Mouse (Mus musculus): Measurements from ENCODE around the gene Tldc1. TPM values are rescaled to one million over a fixed set of nuclear protein-coding genes. Genes with fewer than 3 reads are reported as not detected.
A peak's percentile ranks its signal among the peaks of the same experiment; 100 is the strongest.

Tldc1 gene
- polyA plus RNA-seq, 1 experiment from 2014 or later: 12.5 TPM

DNA sequence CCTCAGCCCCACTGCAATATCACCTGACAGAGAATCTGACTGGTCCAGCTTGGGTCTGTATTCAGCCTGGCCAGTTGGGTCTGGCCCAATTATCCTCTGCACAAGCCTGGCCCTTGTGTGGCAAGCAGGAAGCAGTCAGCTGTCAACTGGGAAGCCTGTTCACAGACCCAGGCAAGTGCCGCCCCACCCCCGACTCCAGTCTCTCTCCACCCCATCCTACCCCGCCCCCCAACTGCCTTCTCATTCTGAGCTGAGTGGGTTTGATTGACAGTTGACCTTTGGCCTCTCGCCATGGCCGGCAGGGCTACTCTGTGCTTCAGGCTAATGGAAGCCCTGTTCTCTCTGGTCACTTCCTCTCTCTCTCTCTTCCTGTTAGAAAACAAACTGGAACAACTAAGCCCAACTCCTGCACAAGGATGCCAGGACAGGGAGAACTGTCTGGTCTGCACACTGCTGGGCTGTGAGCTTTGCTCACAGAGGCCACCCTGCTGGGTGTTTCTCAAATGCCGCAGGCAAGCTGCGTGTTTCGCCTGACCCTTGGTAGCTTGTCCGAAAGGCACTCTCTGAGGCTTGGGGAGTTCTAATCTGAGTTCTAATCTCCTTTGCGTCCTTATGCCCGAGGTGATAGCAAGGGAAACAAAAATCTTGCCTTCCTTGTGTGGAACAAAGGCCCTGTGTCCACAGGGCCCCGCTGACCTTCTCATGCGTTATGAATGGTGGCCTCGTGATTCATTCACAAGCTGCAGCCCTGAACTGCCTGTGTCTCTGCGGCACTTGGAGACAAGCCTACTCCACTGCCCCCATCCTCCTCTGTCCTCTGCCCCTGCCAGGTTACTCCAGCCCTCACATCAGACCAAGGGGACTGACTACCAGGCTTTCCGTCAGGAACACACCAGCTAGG, 13.8 kb upstream of the Tldc1 start:
- Histone ChIP-seq H3K27me3 (ENCODE audit: control insufficient read depth, insufficient read depth, low read length) (0 out of 2 replicates have a peak, but pooled peaks cover 2% of the 10 kb centered on the region), H3K36me3 (ENCODE audit: control insufficient read depth, insufficient read depth) (no peaks in the 10 kb centered on the region), H3K9me3 (replicated peaks; ENCODE audit: control insufficient read depth, low read length) (no peaks in the 10 kb centered on the region), H3K27ac (ENCODE audit: low read length) (0 out of 2 replicates have a peak overlapping the region, but pooled peaks have one; percentile 16), H3K4me1 (ENCODE audit: control insufficient read depth, insufficient read depth, low read length) (peaks cover 5% of the 10 kb centered on the region; the same call in 1 of the 2 replicates), H3K9ac (ENCODE audit: low read length) (no peak overlapping the region), H3K4me3 (ENCODE audit: low read length) (no peak overlapping the region), H3K4me2 (ENCODE audit: low read depth, low read length) (no peak overlapping the region)
- no peak for ATAC-seq (replicated peaks; ENCODE audit: extremely low read depth, insufficient read depth, low FRiP score)
- WGBS: 39% methylated on average over 16 of the region's 16 CpGs

DNA sequence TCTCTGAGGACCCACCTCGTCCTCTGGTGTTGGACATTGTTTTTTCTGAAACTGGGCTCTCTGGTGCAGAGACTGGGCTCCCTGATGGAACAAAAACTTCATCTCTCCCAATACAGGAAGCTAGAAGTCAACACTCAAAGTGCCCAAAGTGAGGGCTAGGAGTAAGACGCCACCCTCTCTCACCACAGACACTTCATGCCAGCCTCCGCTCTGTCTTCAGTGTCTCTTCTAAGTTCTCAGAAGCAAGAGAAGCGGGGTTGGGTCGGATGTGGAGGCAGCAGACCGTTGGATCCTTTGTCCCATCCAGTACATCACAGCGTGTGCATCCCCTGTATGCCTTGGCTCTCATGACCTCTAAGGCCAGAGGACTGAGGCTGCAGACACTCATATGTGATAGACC, 11.4 kb upstream of the Tldc1 start:
- Histone ChIP-seq H3K36me3 (ENCODE audit: control insufficient read depth, insufficient read depth) (no peaks in the 10 kb centered on the region), H3K4me1 (ENCODE audit: control insufficient read depth, insufficient read depth, low read length) (peaks cover 5% of the 10 kb centered on the region; the same call in 1 of the 2 replicates), H3K9ac (ENCODE audit: low read length) (no peak overlapping the region), H3K9me3 (replicated peaks; ENCODE audit: control insufficient read depth, low read length) (no peaks in the 10 kb centered on the region), H3K27me3 (ENCODE audit: control insufficient read depth, insufficient read depth, low read length) (peaks cover 4% of the 10 kb centered on the region; the same call in 1 of the 2 replicates), H3K4me3 (ENCODE audit: low read length) (no peak overlapping the region), H3K27ac (ENCODE audit: low read length) (no peak overlapping the region), H3K4me2 (ENCODE audit: low read depth, low read length) (no peak overlapping the region)
- WGBS: 86% methylated on average over 7 of the region's 7 CpGs
- no peak for ATAC-seq (replicated peaks; ENCODE audit: extremely low read depth, insufficient read depth, low FRiP score)

GRCm38 (mm10) chr8:119788607-119789381, 10.6 kb upstream of the Tldc1 start:
- no peak for ATAC-seq (replicated peaks; ENCODE audit: extremely low read depth, insufficient read depth, low FRiP score)
- H3K27ac ChIP-seq (ENCODE audit: low read length): no peak overlapping the region
- H3K4me3 ChIP-seq (ENCODE audit: low read length): no peak overlapping the region
- no peaks in the 10 kb centered on the region for H3K9me3 ChIP-seq (replicated peaks; ENCODE audit: control insufficient read depth, low read length)
- no peak overlapping the region for H3K9ac ChIP-seq (ENCODE audit: low read length)
- no peaks in the 10 kb centered on the region for H3K36me3 ChIP-seq (ENCODE audit: control insufficient read depth, insufficient read depth)
- H3K4me2 ChIP-seq (ENCODE audit: low read depth, low read length): no peak overlapping the region
- 77% methylated on average over 9 of the region's 9 CpGs for WGBS
- peaks cover 9% of the 10 kb centered on the region; the same call in 1 of the 2 replicates for H3K4me1 ChIP-seq (ENCODE audit: control insufficient read depth, insufficient read depth, low read length)
- H3K27me3 ChIP-seq (ENCODE audit: control insufficient read depth, insufficient read depth, low read length): peaks cover 4% of the 10 kb centered on the region; the same call in 1 of the 2 replicates

- H3K27me3 ChIP-seq (ENCODE audit: control insufficient read depth, insufficient read depth, low read length): peaks cover 4% of the 10 kb centered on the region; the same call in 1 of the 2 replicates
- no peaks in the 10 kb centered on the region for H3K9me3 ChIP-seq (replicated peaks; ENCODE audit: control insufficient read depth, low read length)
- WGBS: 52% methylated on average over 4 of the region's 4 CpGs
These were observed 9.1 kb upstream of the Tldc1 start for GRCm38 (mm10) chr8:119787341-119787740.

DNA sequence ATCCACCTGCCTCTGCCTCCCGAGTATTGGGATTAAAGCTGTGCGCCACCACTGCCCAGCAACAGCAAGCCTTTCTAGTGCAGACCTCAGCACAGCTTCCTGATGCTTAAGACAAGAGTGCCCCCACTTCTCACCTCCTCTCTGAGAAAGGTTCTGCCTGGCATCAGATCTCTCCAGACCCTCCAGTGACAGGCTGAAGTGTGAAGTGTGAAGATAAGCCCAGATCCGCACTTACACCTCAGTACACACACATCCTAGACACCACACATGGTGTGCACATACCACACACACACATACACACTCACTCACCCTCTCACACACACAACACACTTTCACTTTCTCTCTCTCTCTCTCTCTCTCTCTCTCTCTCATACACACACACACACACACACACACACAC, 8.7 kb upstream of the Tldc1 start:
- no peaks in the 10 kb centered on the region for H3K36me3 ChIP-seq (ENCODE audit: control insufficient read depth, insufficient read depth)
- no peak overlapping the region for H3K4me2 ChIP-seq (ENCODE audit: low read depth, low read length)
- no peak overlapping the region for H3K9ac ChIP-seq (ENCODE audit: low read length)
- H3K27ac ChIP-seq (ENCODE audit: low read length): no peak overlapping the region
- 49% methylated on average over 3 of the region's 3 CpGs for WGBS
- H3K27me3 ChIP-seq (ENCODE audit: control insufficient read depth, insufficient read depth, low read length): peaks cover 4% of the 10 kb centered on the region; the same call in 1 of the 2 replicates
- no peak for ATAC-seq (replicated peaks; ENCODE audit: extremely low read depth, insufficient read depth, low FRiP score)
- H3K9me3 ChIP-seq (replicated peaks; ENCODE audit: control insufficient read depth, low read length): no peaks in the 10 kb centered on the region
- H3K4me1 ChIP-seq (ENCODE audit: control insufficient read depth, insufficient read depth, low read length): peaks cover 6% of the 10 kb centered on the region; the same call in 1 of the 2 replicates
- H3K4me3 ChIP-seq (ENCODE audit: low read length): no peak overlapping the region

More at GRCm38 (mm10) chr8:119787341-119787740, 9.1 kb upstream of the Tldc1 start:
- ATAC-seq (replicated peaks; ENCODE audit: extremely low read depth, insufficient read depth, low FRiP score): no peak
- H3K27ac ChIP-seq (ENCODE audit: low read length): no peak overlapping the region
- H3K4me3 ChIP-seq (ENCODE audit: low read length): no peak overlapping the region
- H3K4me2 ChIP-seq (ENCODE audit: low read depth, low read length): no peak overlapping the region
- no peak overlapping the region for H3K9ac ChIP-seq (ENCODE audit: low read length)
- no peaks in the 10 kb centered on the region for H3K36me3 ChIP-seq (ENCODE audit: control insufficient read depth, insufficient read depth)
- peaks cover 9% of the 10 kb centered on the region; the same call in 1 of the 2 replicates for H3K4me1 ChIP-seq (ENCODE audit: control insufficient read depth, insufficient read depth, low read length)

- no peak for ATAC-seq (replicated peaks; ENCODE audit: extremely low read depth, insufficient read depth, low FRiP score)
- Histone ChIP-seq H3K9me3 (replicated peaks; ENCODE audit: control insufficient read depth, low read length) (no peaks in the 10 kb centered on the region), H3K27me3 (ENCODE audit: control insufficient read depth, insufficient read depth, low read length) (peaks cover 4% of the 10 kb centered on the region; the same call in 1 of the 2 replicates), H3K9ac (ENCODE audit: low read length) (no peak overlapping the region), H3K27ac (ENCODE audit: low read length) (no peak overlapping the region), H3K4me2 (ENCODE audit: low read depth, low read length) (no peak overlapping the region), H3K4me1 (ENCODE audit: control insufficient read depth, insufficient read depth, low read length) (peaks cover 3% of the 10 kb centered on the region; the same call in 1 of the 2 replicates), H3K4me3 (ENCODE audit: low read length) (no peak overlapping the region), H3K36me3 (ENCODE audit: control insufficient read depth, insufficient read depth) (no peaks in the 10 kb centered on the region)
- 62% methylated on average over 18 of the region's 18 CpGs for WGBS
These were observed 7.7 kb upstream of the Tldc1 start for GRCm38 (mm10) chr8:119785764-119786405.

DNA sequence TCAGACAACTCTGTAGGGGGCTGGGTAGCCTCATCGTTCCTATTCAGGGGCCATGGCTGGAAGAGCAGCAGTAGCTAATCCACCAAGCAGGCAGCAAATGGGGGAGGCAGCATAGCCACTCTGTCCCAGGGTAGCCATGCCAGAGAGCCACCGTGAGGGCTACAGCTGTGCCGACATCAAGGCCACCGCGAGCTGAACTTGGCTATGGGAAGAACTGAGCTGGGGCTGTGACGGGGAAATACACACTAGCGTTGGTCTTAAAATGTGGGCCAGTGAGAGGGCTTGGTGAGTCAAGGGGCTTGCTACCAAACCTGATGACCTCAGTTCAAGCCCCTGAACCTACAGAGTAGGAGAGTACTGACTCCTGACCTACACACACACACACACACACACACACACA, 6.5 kb upstream of the Tldc1 start:
- no peak overlapping the region for H3K4me2 ChIP-seq (ENCODE audit: low read depth, low read length)
- ATAC-seq (replicated peaks; ENCODE audit: extremely low read depth, insufficient read depth, low FRiP score): no peak

GRCm38 (mm10) chr8:119784141-119784574, 5.9 kb upstream of the Tldc1 start:
- Histone ChIP-seq H3K9me3 (replicated peaks; ENCODE audit: control insufficient read depth, low read length) (no peaks in the 10 kb centered on the region), H3K36me3 (ENCODE audit: control insufficient read depth, insufficient read depth) (no peaks in the 10 kb centered on the region), H3K27me3 (ENCODE audit: control insufficient read depth, insufficient read depth, low read length) (peaks cover 4% of the 10 kb centered on the region; the same call in 1 of the 2 replicates), H3K4me3 (ENCODE audit: low read length) (no peak overlapping the region), H3K9ac (ENCODE audit: low read length) (no peak overlapping the region; the same call in 1 of the 2 replicates), H3K4me1 (ENCODE audit: control insufficient read depth, insufficient read depth, low read length) (peaks cover 3% of the 10 kb centered on the region), H3K27ac (ENCODE audit: low read length) (peak overlapping the region; percentile 5; the same call in 1 of the 2 replicates), H3K4me2 (ENCODE audit: low read depth, low read length) (no peak overlapping the region)
- no peak for ATAC-seq (replicated peaks; ENCODE audit: extremely low read depth, insufficient read depth, low FRiP score)
- 38% methylated on average over 9 of the region's 9 CpGs for WGBS

More for the DNA sequence above, 6.5 kb upstream of the Tldc1 start:
- Histone ChIP-seq H3K27me3 (ENCODE audit: control insufficient read depth, insufficient read depth, low read length) (peaks cover 4% of the 10 kb centered on the region; the same call in 1 of the 2 replicates), H3K4me1 (ENCODE audit: control insufficient read depth, insufficient read depth, low read length) (peaks cover 3% of the 10 kb centered on the region; the same call in 1 of the 2 replicates), H3K9me3 (replicated peaks; ENCODE audit: control insufficient read depth, low read length) (no peaks in the 10 kb centered on the region), H3K9ac (ENCODE audit: low read length) (no peak overlapping the region), H3K27ac (ENCODE audit: low read length) (peak overlapping the region; percentile 5; the same call in 1 of the 2 replicates), H3K36me3 (ENCODE audit: control insufficient read depth, insufficient read depth) (no peaks in the 10 kb centered on the region), H3K4me3 (ENCODE audit: low read length) (no peak overlapping the region)
- 73% methylated on average over 7 of the region's 7 CpGs for WGBS
